Mouse (Mus musculus) heart, embryonic 11.5 days (tissue): ENCODE data around the gene Olfr1532-ps1. TPM values are rescaled to one million over a fixed set of nuclear protein-coding genes. Genes with fewer than 3 reads are reported as not detected.
"Not testable (repeated sequence)": the region's sequence is repeated elsewhere in the genome, so short reads cannot be mapped to it uniquely, and the experiment has no call there.

Experiments used
- ATAC-seq: fragments of 200-750 bp; cut with Nextera tagmentation; replicated peaks from 2 replicates; pipeline ENCODE4 v1.8.0; 2017; ENCODE audit warnings: moderate library complexity; ENCODE audit not compliant: insufficient number of reproducible peaks, low FRiP score, low TSS enrichment
- H3K27ac ChIP-seq: fragments of 300-500 bp; sonication (generic); 2 replicates; pipeline ENCODE4 v1.5.1; 2014; ENCODE audit warnings: mild to moderate bottlenecking, low read depth, low read length
- H3K27me3 ChIP-seq: fragments of 300-500 bp; sonication (generic); 2 replicates; pipeline ENCODE4 v1.6.1; 2014; ENCODE audit warnings: mild to moderate bottlenecking, low read length, mixed read lengths; ENCODE audit not compliant: control insufficient read depth, insufficient read depth
- H3K36me3 ChIP-seq: fragments of 300-500 bp; sonication (generic); 2 replicates; pipeline ENCODE4 v1.6.1; 2014; ENCODE audit warnings: mild to moderate bottlenecking, low read length, moderate library complexity, mixed read lengths; ENCODE audit not compliant: control insufficient read depth, insufficient read depth
- H3K4me1 ChIP-seq: fragments of 300-500 bp; sonication (generic); 2 replicates; pipeline ENCODE4 v1.6.1; 2014; ENCODE audit warnings: low read length; ENCODE audit not compliant: control insufficient read depth, insufficient read depth
- H3K4me2 ChIP-seq: fragments of 300-500 bp; sonication (generic); 2 replicates; pipeline ENCODE4 v1.6.1; 2014; ENCODE audit warnings: mild to moderate bottlenecking, moderate library complexity
- H3K4me3 ChIP-seq: fragments of 300-500 bp; sonication (generic); 2 replicates; pipeline ENCODE4 v1.5.1; 2014; ENCODE audit warnings: low read depth, low read length
- H3K9ac ChIP-seq: fragments of 300-500 bp; sonication (generic); 2 replicates; pipeline ENCODE4 v1.6.1; 2014; ENCODE audit warnings: mild to moderate bottlenecking, low read depth, low read length, moderate library complexity
- H3K9me3 ChIP-seq: fragments of 300-500 bp; sonication (generic); replicated peaks from 2 replicates; pipeline ENCODE4 v1.6.1; 2016; ENCODE audit warnings: low read length; ENCODE audit not compliant: control insufficient read depth
- WGBS: fragments of 180-500 bp; shearing (Covaris S2); extraction: QIAGEN DNeasy Blood & Tissue Kit; methylation state at CpG from one replicate; pipeline ENCODE4 v1.1.7; 2014; ENCODE audit not compliant: insufficient replicate concordance; 5-methylcytosine and 5-hydroxymethylcytosine counted together
- polyA plus RNA-seq: library from polyadenylated mRNA; unstranded; fragments of >200 nt; fragmentation: Nextera tagmentation; extraction: Ambion mirVana; gene quantifications from 2 replicates; pipeline ENCODE4 v1.2.1, GENCODE M21; 2014

The Olfr1532-ps1 gene
- not detected in 2 replicates for polyA plus RNA-seq

DNA sequence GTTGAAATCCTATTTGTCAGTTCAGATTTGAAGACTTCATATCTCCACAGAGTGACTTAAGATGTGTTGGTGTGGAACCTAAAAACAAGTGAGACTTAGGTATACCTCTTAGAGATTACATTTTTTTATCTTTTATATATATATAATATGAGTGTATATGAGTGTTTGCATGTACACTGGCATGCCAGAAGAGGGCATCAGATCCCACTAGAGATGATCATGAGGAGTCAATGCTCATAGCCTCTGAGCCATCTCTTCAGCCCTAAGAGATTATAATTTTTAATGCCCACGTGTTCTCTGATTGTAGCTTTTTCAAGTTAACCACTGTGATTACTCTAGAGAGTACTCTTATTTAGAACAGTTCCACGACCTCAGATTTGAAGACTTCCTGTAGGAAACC is at the start of gene Olfr1532-ps1:
Olfr1532-ps1 (plus strand) TSS at position 326 of the 400 bp plus-strand sequence.
- H3K27me3 ChIP-seq: no peaks in the 10 kb centered on the region
- no peak within 1 kb of the TSS for H3K4me3 ChIP-seq
- H3K27ac ChIP-seq: no peak within 1 kb of the TSS
- H3K9me3 ChIP-seq: no peaks in the 10 kb centered on the region
- no peak within 1 kb of the TSS for H3K4me2 ChIP-seq
- no peaks in the 10 kb centered on the region for H3K4me1 ChIP-seq
- H3K9ac ChIP-seq: no peak within 1 kb of the TSS
- 43% methylated on average over 2 of the region's 2 CpGs for WGBS
- ATAC-seq: no peak
- no peaks in the 10 kb centered on the region for H3K36me3 ChIP-seq

DNA sequence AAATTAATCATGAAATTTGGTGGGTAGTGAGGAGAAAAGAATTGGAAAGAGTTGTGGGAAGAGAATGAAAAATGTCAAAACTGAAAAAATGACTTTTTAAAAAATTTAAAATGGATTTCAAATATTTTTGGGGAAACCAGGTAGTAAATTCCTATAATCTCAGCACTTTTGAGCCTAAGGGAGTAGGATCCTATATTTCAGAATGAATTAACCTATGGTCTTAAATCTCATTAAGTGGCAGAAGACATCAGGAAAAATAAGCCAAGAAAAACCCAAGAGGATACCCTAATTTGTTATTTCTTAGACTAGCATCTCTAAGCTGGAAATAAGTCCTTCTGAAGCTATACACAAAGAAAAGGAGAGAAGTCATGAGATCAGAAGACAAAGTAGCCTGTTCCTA is 44.9 kb upstream of the Olfr1532-ps1 start, which contains the start of gene Olfr704:
Olfr704 (plus strand) TSS at position 301 of the 400 bp plus-strand sequence.
- no peak for ATAC-seq
- no peak within 1 kb of the TSS for H3K4me3 ChIP-seq
- no peaks in the 10 kb centered on the region for H3K27me3 ChIP-seq
- H3K4me2 ChIP-seq: no peak within 1 kb of the TSS
- no peak within 1 kb of the TSS for H3K27ac ChIP-seq
- no peak within 1 kb of the TSS for H3K9ac ChIP-seq
- H3K9me3 ChIP-seq: no peaks in the 10 kb centered on the region
- H3K36me3 ChIP-seq: no peaks in the 10 kb centered on the region
- H3K4me1 ChIP-seq: no peaks in the 10 kb centered on the region

DNA sequence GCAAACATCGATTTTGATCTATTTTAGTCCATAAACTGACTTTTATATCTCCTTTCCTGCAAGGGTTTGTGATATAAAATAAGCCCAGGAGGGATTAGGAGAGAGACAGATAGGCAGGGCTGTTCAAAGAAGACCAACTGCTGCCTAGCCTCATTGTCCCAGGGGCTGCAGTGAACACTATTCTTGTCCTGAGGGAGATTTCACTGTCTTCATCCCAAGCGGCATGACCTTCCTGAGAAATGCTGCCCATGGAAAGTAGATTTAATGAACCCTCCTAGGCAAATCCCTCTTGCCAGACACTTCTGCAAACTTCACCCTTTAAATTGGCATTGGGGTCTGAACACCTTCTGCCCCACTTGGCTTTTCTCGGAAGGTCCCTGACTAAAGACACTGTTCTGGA is 31.0 kb upstream of the Olfr1532-ps1 start, which contains the start of gene Olfr705:
Olfr705 (minus strand) TSS at position 101 of the 400 bp plus-strand sequence.
- no peak within 1 kb of the TSS for H3K4me3 ChIP-seq
- no peak within 1 kb of the TSS for H3K9ac ChIP-seq
- H3K27me3 ChIP-seq: no peaks in the 10 kb centered on the region
- H3K36me3 ChIP-seq: no peaks in the 10 kb centered on the region
- WGBS: 68% methylated on average over 3 of the region's 3 CpGs
- no peaks in the 10 kb centered on the region for H3K4me1 ChIP-seq
- H3K4me2 ChIP-seq: no peak within 1 kb of the TSS
- H3K27ac ChIP-seq: no peak within 1 kb of the TSS
- no peak for ATAC-seq
- H3K9me3 ChIP-seq: no peaks in the 10 kb centered on the region

DNA sequence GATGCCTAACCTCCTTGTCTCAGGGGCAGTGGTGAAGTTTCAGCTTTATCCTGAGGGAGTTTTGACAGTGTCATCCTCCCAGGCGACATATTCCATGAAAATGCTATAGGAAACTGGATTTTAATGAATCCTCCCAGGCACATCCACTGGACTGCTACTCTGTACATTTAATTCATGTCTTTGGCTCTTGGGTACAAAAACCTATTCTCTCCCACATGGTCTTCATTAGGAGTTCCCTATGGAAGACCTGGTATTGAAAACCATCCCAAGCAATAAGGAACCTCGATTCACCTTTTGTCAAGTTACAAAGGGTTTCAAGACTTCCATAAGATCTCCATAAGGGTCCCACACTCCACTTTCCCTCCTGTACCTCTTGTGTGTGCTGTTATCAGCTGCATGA is 19.7 kb upstream of the Olfr1532-ps1 start, which contains the start of gene Olfr706:
Olfr706 (minus strand) TSS at position 101 of the 400 bp plus-strand sequence.
- Histone ChIP-seq H3K4me2 (no peak within 1 kb of the TSS), H3K27me3 (no peaks in the 10 kb centered on the region), H3K36me3 (no peaks in the 10 kb centered on the region), H3K4me3 (no peak within 1 kb of the TSS), H3K4me1 (no peaks in the 10 kb centered on the region), H3K9me3 (no peaks in the 10 kb centered on the region), H3K27ac (no peak within 1 kb of the TSS), H3K9ac (no peak within 1 kb of the TSS)
- no peak for ATAC-seq
- WGBS: 64% methylated on average over 2 of the region's 2 CpGs

DNA sequence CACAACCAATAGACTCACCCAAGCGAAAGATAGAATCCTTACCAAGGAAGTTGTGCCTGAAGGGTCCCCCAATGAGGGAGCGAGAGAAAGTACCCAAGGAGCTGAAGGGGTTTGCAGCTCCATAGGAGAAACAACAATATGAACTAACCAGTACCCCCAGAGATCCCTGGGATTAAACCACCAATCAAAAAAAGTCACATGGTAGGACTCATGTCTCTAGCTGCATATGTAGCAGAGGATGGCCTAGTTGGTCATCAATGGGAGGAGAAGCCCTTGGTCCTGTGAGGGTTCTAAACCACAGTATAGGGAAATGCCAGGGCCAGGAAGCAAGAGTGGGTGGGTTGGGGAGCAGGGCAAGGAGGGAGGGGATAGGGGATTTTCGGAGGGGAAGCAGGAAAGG is 6.7 kb upstream of the Olfr1532-ps1 start, which contains the start of gene Olfr707:
Olfr707 (minus strand) TSS at position 101 of the 400 bp plus-strand sequence.
- not testable (repeated sequence) for H3K36me3 ChIP-seq, H3K4me3 ChIP-seq, H3K27me3 ChIP-seq, ATAC-seq, H3K9me3 ChIP-seq, H3K9ac ChIP-seq, H3K4me2 ChIP-seq, H3K4me1 ChIP-seq, H3K27ac ChIP-seq
- 84% methylated on average over 3 of the region's 3 CpGs for WGBS

DNA sequence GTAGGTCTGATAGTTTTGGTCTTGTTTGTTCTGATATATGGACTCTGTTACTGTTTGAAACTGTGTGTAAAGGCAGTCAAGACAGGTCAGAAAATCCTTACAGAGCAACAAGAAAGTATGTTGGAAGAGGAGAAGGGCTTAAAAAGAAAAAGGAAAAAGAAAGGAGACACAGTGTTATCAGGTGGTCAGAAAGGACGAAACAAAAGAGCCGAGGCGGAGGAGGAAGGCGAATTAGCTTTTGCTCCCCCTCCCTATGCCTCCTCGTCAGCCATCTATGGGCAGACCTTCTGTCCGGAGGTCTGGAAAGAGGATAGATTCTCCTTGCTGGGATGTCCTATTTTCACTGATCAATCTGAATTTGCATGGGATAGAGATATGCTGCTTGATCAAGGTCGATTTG is 13.2 kb downstream of the Olfr1532-ps1 start:
- WGBS: 71% methylated on average over 2 of the region's 7 CpGs
- H3K27me3 ChIP-seq, ATAC-seq, H3K4me1 ChIP-seq, H3K27ac ChIP-seq, H3K9me3 ChIP-seq, H3K36me3 ChIP-seq, H3K4me3 ChIP-seq, H3K4me2 ChIP-seq, H3K9ac ChIP-seq: not testable (repeated sequence)

DNA sequence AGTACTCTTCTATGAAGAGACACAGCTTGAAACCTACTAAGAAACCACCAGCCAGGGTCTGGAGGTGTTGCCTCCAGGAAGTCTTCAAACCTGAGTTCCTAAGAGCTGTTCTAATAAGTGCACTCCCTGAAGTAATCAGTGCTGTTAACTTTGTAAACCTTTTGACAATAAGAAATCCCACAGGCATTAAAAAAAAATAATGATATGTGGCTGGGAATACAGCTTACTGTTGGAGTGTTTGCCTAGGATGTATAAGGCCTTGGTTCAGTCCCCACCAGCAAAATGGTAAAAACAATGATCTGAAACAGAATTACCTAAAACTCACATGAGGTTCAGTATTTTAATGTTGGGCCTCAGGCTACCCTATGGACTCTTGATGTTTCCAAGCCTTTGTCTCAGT is 24.3 kb downstream of the Olfr1532-ps1 start, which contains the start of gene Olfr709-ps1:
Olfr709-ps1 (minus strand) TSS at position 101 of the 400 bp plus-strand sequence.
- Histone ChIP-seq H3K9ac (no peak within 1 kb of the TSS), H3K9me3 (no peaks in the 10 kb centered on the region), H3K4me2 (no peak within 1 kb of the TSS), H3K27ac (no peak within 1 kb of the TSS), H3K27me3 (no peaks in the 10 kb centered on the region), H3K36me3 (no peaks in the 10 kb centered on the region), H3K4me1 (no peaks in the 10 kb centered on the region), H3K4me3 (no peak within 1 kb of the TSS)
- no peak for ATAC-seq

DNA sequence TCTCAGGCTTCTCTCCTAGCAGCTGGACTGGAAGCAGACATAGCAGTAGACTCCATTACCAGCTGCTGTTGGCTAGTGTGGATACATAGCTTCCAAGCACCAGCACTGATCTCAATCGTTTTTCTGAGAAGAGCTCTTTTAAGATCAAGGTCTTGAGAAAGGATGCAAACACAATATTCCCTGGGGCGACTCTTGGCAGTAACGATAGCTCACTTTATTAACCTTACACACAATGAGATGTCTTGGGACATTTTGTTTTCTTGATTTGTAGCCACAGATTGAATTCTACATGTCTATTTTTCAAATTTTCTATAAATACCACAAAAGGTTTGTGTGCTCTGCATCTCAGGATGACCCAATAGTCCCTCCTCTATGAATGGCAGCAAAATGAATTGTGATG is 40.4 kb downstream of the Olfr1532-ps1 start, which contains the start of gene Olfr710:
Olfr710 (minus strand) TSS at position 101 of the 400 bp plus-strand sequence.
- Histone ChIP-seq H3K9ac (no peak within 1 kb of the TSS), H3K27me3 (no peaks in the 10 kb centered on the region), H3K27ac (no peak within 1 kb of the TSS), H3K4me3 (no peak within 1 kb of the TSS), H3K9me3 (no peaks in the 10 kb centered on the region), H3K36me3 (no peaks in the 10 kb centered on the region), H3K4me2 (no peak within 1 kb of the TSS), H3K4me1 (no peaks in the 10 kb centered on the region)
- no peak for ATAC-seq
- WGBS: 76% methylated on average over 3 of the region's 3 CpGs

DNA sequence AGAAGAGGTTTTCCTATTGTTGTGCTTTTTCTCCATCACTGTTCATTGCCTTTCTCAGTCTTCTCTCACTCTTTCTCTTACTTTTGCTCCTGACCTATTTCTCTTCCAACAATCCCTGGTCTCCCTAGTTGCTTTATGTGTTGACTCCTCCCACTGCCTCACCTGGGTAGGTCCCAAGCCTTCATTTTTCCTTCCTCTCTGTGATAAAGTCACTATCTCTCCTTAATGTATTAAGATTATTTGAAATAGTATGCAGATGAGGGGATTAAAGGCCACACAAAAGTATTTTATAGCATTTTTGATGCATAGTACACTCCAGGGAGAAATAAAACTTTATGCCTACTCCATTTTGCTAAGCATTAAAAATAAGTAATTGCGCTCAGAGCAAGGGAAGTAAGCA is 56.0 kb downstream of the Olfr1532-ps1 start, which contains the start of gene Olfr6:
Olfr6 (minus strand) TSS at position 101 of the 400 bp plus-strand sequence.
- no peaks in the 10 kb centered on the region for H3K27me3 ChIP-seq
- 69% methylated on average over 1 of the region's 1 CpGs for WGBS
- no peaks in the 10 kb centered on the region for H3K4me1 ChIP-seq
- no peak within 1 kb of the TSS for H3K9ac ChIP-seq
- H3K36me3 ChIP-seq: no peaks in the 10 kb centered on the region
- no peak within 1 kb of the TSS for H3K27ac ChIP-seq
- no peak within 1 kb of the TSS for H3K4me3 ChIP-seq
- no peak within 1 kb of the TSS for H3K4me2 ChIP-seq
- H3K9me3 ChIP-seq: no peaks in the 10 kb centered on the region
- ATAC-seq: no peak
